Comparison of ENCODE assay signal across 14 mouse cellular contexts in genomic region chr7:132232937-132233336, GRCm38 (mm10).
DNase-seq lines count a peak whose midpoint lies in the region; ATAC-seq and TF ChIP-seq lines count a peak whose summit lies in the region.
"Had no signal": no experiment of that assay in that cellular context is flagged by ENCODE, and none has a peak within 500 bp of the region (broad histone marks: within the 10 kb centered on the region; RNA-seq: fewer than 3 reads in every experiment).

No protein-coding gene starts in this region.

- H3K9ac ChIP-seq in forebrain, embryonic 15.5 days (replicated peaks): no peak overlapping the region
- H3K9ac ChIP-seq in stomach, postnatal 0 days (ENCODE audit: low read length): no peak overlapping the region
- H3K9ac ChIP-seq: limb, embryonic 15.5 days; lung, embryonic 15.5 days; midbrain, embryonic 12.5 days had no signal

- no peak for TF ChIP-seq EP300 in stomach, postnatal 0 days (optimal IDR thresholded peaks at IDR 0.05)

- no peak overlapping the region for H3K4me2 ChIP-seq in forebrain, embryonic 15.5 days (replicated peaks)
- H3K4me2 ChIP-seq in stomach, postnatal 0 days (replicated peaks; ENCODE audit: low read depth): no peak overlapping the region
- H3K4me2 ChIP-seq: limb, embryonic 15.5 days; lung, embryonic 15.5 days; midbrain, embryonic 12.5 days had no signal

- DNase-seq in forebrain, embryonic 10.5 days (ENCODE audit: extremely low spot score, low spot score): no peak
- DNase-seq in ovary, adult 18-20 months (ENCODE audit: low spot score): peak; percentile 13
- DNase-seq in ovary, postnatal 10 days (ENCODE audit: low spot score): no peak
- peak; percentile 78 for DNase-seq in kidney, adult 2 months
- no peak for DNase-seq in stomach, postnatal 0 days (ENCODE audit: low spot score)
- no peak for DNase-seq in spleen, postnatal 36 days (ENCODE audit: low spot score in 2 of 2)
- DNase-seq in heart, adult 8-10 months (ENCODE audit: low spot score): no peak
- DNase-seq: cerebellum, adult 11-12 months; thymus, postnatal 25 days had no signal

- no peaks in the 10 kb centered on the region for H3K9me3 ChIP-seq in forebrain, embryonic 10.5 days
- H3K9me3 ChIP-seq in forebrain, embryonic 15.5 days: no peaks in the 10 kb centered on the region
- no peaks in the 10 kb centered on the region for H3K9me3 ChIP-seq in stomach, postnatal 0 days (ENCODE audit: control insufficient read depth, low read length)
- H3K9me3 ChIP-seq: limb, embryonic 15.5 days; lung, embryonic 15.5 days; midbrain, embryonic 12.5 days had no signal

- H3K4me1 ChIP-seq in forebrain, embryonic 10.5 days: peaks cover 21% of the 10 kb centered on the region
- H3K4me1 ChIP-seq in forebrain, embryonic 15.5 days: 0 out of 2 replicates have a peak, but pooled peaks cover 3% of the 10 kb centered on the region
- 0 out of 2 replicates have a peak, but pooled peaks cover 2% of the 10 kb centered on the region for H3K4me1 ChIP-seq in kidney, adult 2 months (ENCODE audit: control insufficient read depth, insufficient read depth, low read length)
- peaks cover 5% of the 10 kb centered on the region; the same call in 1 of the 2 replicates for H3K4me1 ChIP-seq in stomach, postnatal 0 days (replicated peaks; ENCODE audit: control insufficient read depth, insufficient read depth)

- 59% methylated on average over 2 of the region's 2 CpGs for WGBS in forebrain, embryonic 10.5 days
- whole genome bisulfite sequencing in forebrain, embryonic 15.5 days: 55% methylated on average over 2 of the region's 2 CpGs
- WGBS in kidney, adult 2 months: 20% methylated on average over 2 of the region's 2 CpGs
- 18% methylated on average over 2 of the region's 2 CpGs for WGBS in stomach, postnatal 0 days

- peaks cover 20% of the 10 kb centered on the region for H3K36me3 ChIP-seq in forebrain, embryonic 10.5 days (replicated peaks)
- H3K36me3 ChIP-seq in forebrain, embryonic 15.5 days: no peaks in the 10 kb centered on the region
- no peaks in the 10 kb centered on the region for H3K36me3 ChIP-seq in kidney, adult 2 months (ENCODE audit: control insufficient read depth, insufficient read depth, low read length)
- H3K36me3 ChIP-seq in stomach, postnatal 0 days (ENCODE audit: control insufficient read depth, insufficient read depth, low read length): peaks cover 5% of the 10 kb centered on the region

- ATAC-seq in forebrain, embryonic 15.5 days (replicated peaks): no peak
- no peak for ATAC-seq in stomach, postnatal 0 days (ENCODE audit: low FRiP score, low TSS enrichment)
- ATAC-seq: hindbrain, embryonic 16.5 days had no signal

- H3K4me3 ChIP-seq in forebrain, embryonic 10.5 days: no peak overlapping the region
- no peak overlapping the region for H3K4me3 ChIP-seq in forebrain, embryonic 15.5 days
- no peak overlapping the region for H3K4me3 ChIP-seq in kidney, adult 2 months (ENCODE audit: insufficient read depth, low read depth, low read length)
- H3K4me3 ChIP-seq in stomach, postnatal 0 days (ENCODE audit: low read depth, low read length): no peak overlapping the region
- H3K4me3 ChIP-seq: limb, embryonic 15.5 days; lung, embryonic 15.5 days; midbrain, embryonic 12.5 days had no signal

- H3K27me3 ChIP-seq in forebrain, embryonic 10.5 days (ENCODE audit: poor library complexity, severe bottlenecking): no peaks in the 10 kb centered on the region
- H3K27me3 ChIP-seq in forebrain, embryonic 15.5 days: no peaks in the 10 kb centered on the region
- H3K27me3 ChIP-seq in kidney, adult 2 months (replicated peaks; ENCODE audit: control insufficient read depth, insufficient read depth, low read length): no peaks in the 10 kb centered on the region
- no peaks in the 10 kb centered on the region for H3K27me3 ChIP-seq in stomach, postnatal 0 days (ENCODE audit: control insufficient read depth, insufficient read depth, low read length)
- H3K27me3 ChIP-seq: limb, embryonic 15.5 days; lung, embryonic 15.5 days; midbrain, embryonic 12.5 days had no signal

- no peak for TF ChIP-seq CTCF in kidney, adult 2 months (conservative IDR thresholded peaks at IDR 0.05; ENCODE audit: insufficient read depth, insufficient read length, low read depth, low read length)
- TF ChIP-seq CTCF in stomach, postnatal 0 days (IDR thresholded peaks at IDR 0.05; ENCODE audit: low read depth): no peak

- peak overlapping the region; percentile 40 for H3K27ac ChIP-seq in forebrain, embryonic 10.5 days
- no peak overlapping the region for H3K27ac ChIP-seq in forebrain, embryonic 15.5 days (replicated peaks)
- H3K27ac ChIP-seq in kidney, adult 2 months (ENCODE audit: insufficient read depth, low read depth, low read length): 0 out of 2 replicates have a peak overlapping the region, but pooled peaks have one; percentile 27
- peak overlapping the region; percentile 45; the same call in 1 of the 2 replicates for H3K27ac ChIP-seq in stomach, postnatal 0 days (replicated peaks)
- H3K27ac ChIP-seq: lung, embryonic 15.5 days; midbrain, embryonic 12.5 days had no signal

- no peak for TF ChIP-seq POLR2A in kidney, adult 2 months (IDR thresholded peaks at IDR 0.05; ENCODE audit: low read depth, low read length)

Comparison
In these comparisons a context has a peak if more than half of its experiments do, and no peak if none do; other contexts are left out.
1. DNase-seq: peak in ovary, adult 18-20 months (single experiment) and kidney, adult 2 months (single experiment); none in forebrain, embryonic 10.5 days (single experiment), ovary, postnatal 10 days (single experiment), stomach, postnatal 0 days (single experiment), spleen, postnatal 36 days (0 of 2) and heart, adult 8-10 months (single experiment).